Mouse (Mus musculus): ENCODE results near the gene Utf1. TPM values are rescaled to one million over a fixed set of nuclear protein-coding genes. Genes with fewer than 3 reads are reported as not detected.

The Utf1 gene
- total RNA-seq, 2 experiments from 2014 or later = not detected

GRCm38 (mm10) chr7:139937810-139938209, 5.8 kb upstream of the Utf1 start:
- DNase-seq (ENCODE audit: low spot score in 2 of 2) = no peak

- DNase-seq (ENCODE audit: low spot score in 2 of 2) = no peak
Measured at GRCm38 (mm10) chr7:139940476-139941209, 2.9 kb upstream of the Utf1 start.

GRCm38 (mm10) chr7:139944291-139945240, 977 bp downstream of the Utf1 start:
- DNase-seq (ENCODE audit: low spot score in 2 of 2) = no peak

GRCm38 (mm10) chr7:139945516-139945915, 1.9 kb downstream of the Utf1 start:
- DNase-seq (ENCODE audit: low spot score in 2 of 2) = no peak

GRCm38 (mm10) chr7:139946032-139946431, 2.4 kb downstream of the Utf1 start:
- DNase-seq (ENCODE audit: low spot score in 2 of 2) = no peak

GRCm38 (mm10) chr7:139949893-139950282, 6.3 kb downstream of the Utf1 start:
- DNase-seq (ENCODE audit: low spot score in 2 of 2) = no peak

- DNase-seq (ENCODE audit: low spot score in 2 of 2) = no peak
Measured at GRCm38 (mm10) chr7:139950283-139950971, 6.8 kb downstream of the Utf1 start.

GRCm38 (mm10) chr7:139951079-139951478, 7.5 kb downstream of the Utf1 start:
- DNase-seq (ENCODE audit: low spot score in 2 of 2) = no peak

GRCm38 (mm10) chr7:139951991-139952633, 8.5 kb downstream of the Utf1 start:
- DNase-seq (ENCODE audit: low spot score in 2 of 2) = no peak

- no peak for DNase-seq (ENCODE audit: low spot score in 2 of 2)
Measured at GRCm38 (mm10) chr7:139955505-139955904, 11.9 kb downstream of the Utf1 start.

- no peak for DNase-seq (ENCODE audit: low spot score in 2 of 2)
Measured at GRCm38 (mm10) chr7:139956658-139957057, 13.1 kb downstream of the Utf1 start.

GRCm38 (mm10) chr7:139957437-139957836, 13.8 kb downstream of the Utf1 start:
- DNase-seq (ENCODE audit: low spot score in 2 of 2) = no peak

GRCm38 (mm10) chr7:139957958-139958357, 14.4 kb downstream of the Utf1 start:
- no peak for DNase-seq (ENCODE audit: low spot score in 2 of 2)

GRCm38 (mm10) chr7:139961141-139961540, 17.6 kb downstream of the Utf1 start:
- DNase-seq (ENCODE audit: low spot score in 2 of 2) = no peak

GRCm38 (mm10) chr7:139963814-139964213, 20.2 kb downstream of the Utf1 start:
- no peak for DNase-seq (ENCODE audit: low spot score in 2 of 2)

- DNase-seq (ENCODE audit: low spot score in 2 of 2) = no peak
Measured at GRCm38 (mm10) chr7:139967175-139967574, 23.6 kb downstream of the Utf1 start.

GRCm38 (mm10) chr7:139968428-139968827, 24.8 kb downstream of the Utf1 start:
- DNase-seq (ENCODE audit: low spot score in 2 of 2) = no peak

GRCm38 (mm10) chr7:139969348-139970130, 25.9 kb downstream of the Utf1 start:
- DNase-seq (ENCODE audit: low spot score in 2 of 2) = peak in 1 of 2 experiments; percentile 62

GRCm38 (mm10) chr7:139970216-139970919, 26.8 kb downstream of the Utf1 start:
- DNase-seq (ENCODE audit: low spot score in 2 of 2) = no peak

- DNase-seq (ENCODE audit: low spot score in 2 of 2) = no peak
Measured at GRCm38 (mm10) chr7:139970979-139971378, 27.4 kb downstream of the Utf1 start.

All from adrenal gland, postnatal 4 days (tissue).